Mouse (Mus musculus): Measurements from ENCODE around the gene Klhl26. TPM values are rescaled to one million over a fixed set of nuclear protein-coding genes. Genes with fewer than 3 reads are reported as not detected.

The Klhl26 gene
- polyA plus RNA-seq, 1 experiment from 2014 or later = 18.5 TPM

DNA sequence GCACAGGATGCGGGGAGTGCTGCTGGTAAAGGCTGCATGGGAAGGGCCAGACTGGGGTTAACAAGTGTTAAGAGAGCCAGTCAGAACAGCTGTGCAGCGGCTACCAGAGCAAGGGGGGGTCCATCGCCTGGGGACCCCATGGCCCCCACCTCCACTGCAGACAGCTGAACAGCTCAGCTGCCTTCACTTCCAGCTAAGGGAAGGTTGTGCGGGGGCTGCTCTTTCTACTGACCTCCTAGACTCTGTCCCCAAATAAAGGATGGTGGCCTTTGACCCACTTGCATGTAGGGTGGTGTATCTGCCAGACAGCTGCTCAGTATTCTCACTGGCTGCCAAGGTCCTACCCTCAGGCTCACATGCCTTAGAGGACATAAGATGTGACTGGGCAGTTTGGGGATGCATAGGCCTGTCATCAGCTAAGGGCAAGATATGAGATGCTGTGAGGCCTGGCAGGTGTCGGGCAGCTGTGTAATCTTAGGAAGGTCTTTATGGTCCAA is 9.5 kb downstream of the Klhl26 start:
- no peaks in the 10 kb centered on the region for H3K27me3 ChIP-seq
- H3K4me3 ChIP-seq = no peak overlapping the region; the same call in 1 of the 2 replicates
- 0 out of 2 replicates have a peak, but pooled peaks cover 4% of the 10 kb centered on the region for H3K4me1 ChIP-seq
- H3K9ac ChIP-seq (replicated peaks) = 0 out of 2 replicates have a peak overlapping the region, but pooled peaks have one; percentile 20
- WGBS = 78% methylated on average over 5 of the region's 5 CpGs
- H3K9me3 ChIP-seq = no peaks in the 10 kb centered on the region
- no peak for ATAC-seq (ENCODE audit: low FRiP score, low read depth)
- no peak overlapping the region for H3K4me2 ChIP-seq (replicated peaks)
- no peak overlapping the region for H3K27ac ChIP-seq (replicated peaks)
- no peaks in the 10 kb centered on the region for H3K36me3 ChIP-seq

DNA sequence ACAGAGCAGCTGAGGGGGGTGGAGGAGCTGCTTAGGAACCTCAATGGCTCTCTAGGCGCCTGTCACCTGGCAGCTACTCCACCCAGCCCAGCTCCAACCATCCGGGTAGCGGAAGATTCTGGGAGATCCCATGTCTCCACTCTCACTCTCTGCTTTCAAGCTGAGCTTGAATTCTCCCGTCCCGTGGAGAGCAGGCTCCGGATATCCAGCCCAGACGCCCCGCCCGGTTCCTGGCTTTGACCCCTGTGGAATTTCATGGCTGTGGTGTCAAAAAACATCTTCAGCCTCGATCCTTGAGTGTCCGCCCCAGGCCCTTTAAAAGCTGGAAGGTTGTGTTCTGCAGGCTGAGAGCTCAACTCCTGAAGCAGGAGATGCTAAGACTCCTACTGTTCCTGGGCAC is 10.0 kb downstream of the Klhl26 start:
- ATAC-seq (ENCODE audit: low FRiP score, low read depth) = no peak
- Histone ChIP-seq H3K9ac (replicated peaks) (no peak overlapping the region), H3K4me1 (0 out of 2 replicates have a peak, but pooled peaks cover 4% of the 10 kb centered on the region), H3K27ac (replicated peaks) (no peak overlapping the region), H3K4me3 (no peak overlapping the region), H3K9me3 (no peaks in the 10 kb centered on the region), H3K36me3 (no peaks in the 10 kb centered on the region), H3K4me2 (replicated peaks) (no peak overlapping the region), H3K27me3 (no peaks in the 10 kb centered on the region)
- 75% methylated on average over 11 of the region's 11 CpGs for WGBS

DNA sequence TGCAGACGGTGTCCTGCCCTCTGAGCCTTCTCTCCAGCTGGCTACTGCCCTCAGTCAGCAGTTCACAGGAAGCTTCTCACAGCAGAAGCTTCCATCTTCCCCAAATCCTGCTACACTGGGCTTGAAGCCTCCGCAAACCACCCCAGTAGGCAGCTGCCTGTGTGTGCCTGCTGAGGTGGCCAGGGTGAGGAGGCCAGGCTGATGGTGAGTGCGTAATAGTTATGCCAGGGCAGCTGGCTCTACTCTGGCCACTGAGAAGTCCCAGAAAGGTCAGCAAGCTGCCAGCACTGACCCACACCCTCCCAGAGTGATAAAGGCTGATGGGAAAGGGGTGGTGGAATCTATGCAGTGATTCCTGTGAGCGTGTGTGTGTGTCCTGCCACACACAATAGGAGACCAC is 10.5 kb downstream of the Klhl26 start:
- Histone ChIP-seq H3K9ac (replicated peaks) (no peak overlapping the region), H3K9me3 (no peaks in the 10 kb centered on the region), H3K27ac (replicated peaks) (no peak overlapping the region), H3K4me1 (0 out of 2 replicates have a peak, but pooled peaks cover 4% of the 10 kb centered on the region), H3K4me3 (no peak overlapping the region), H3K4me2 (replicated peaks) (no peak overlapping the region), H3K27me3 (no peaks in the 10 kb centered on the region), H3K36me3 (no peaks in the 10 kb centered on the region)
- WGBS = 84% methylated on average over 4 of the region's 4 CpGs
- no peak for ATAC-seq (ENCODE audit: low FRiP score, low read depth)

DNA sequence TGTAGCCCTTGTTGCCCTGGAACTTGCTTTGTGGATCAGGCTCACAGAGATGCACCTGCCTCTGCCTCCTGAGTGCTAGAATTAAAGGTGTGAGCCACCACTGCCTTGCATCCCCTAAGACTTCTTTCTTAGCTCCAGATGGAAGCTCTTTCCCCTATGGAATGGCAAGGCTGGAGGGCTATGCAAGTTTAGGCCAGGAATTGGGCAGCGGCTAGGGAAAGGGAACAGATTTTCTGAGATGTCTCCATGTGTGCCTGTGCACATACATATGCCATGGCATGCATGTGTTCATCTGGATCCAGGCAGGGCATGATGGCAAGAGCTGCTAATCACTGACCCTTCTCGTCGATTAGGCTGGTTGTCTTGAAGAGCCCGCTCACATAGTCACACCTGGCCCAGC is 11.1 kb downstream of the Klhl26 start:
- no peak overlapping the region for H3K27ac ChIP-seq (replicated peaks)
- no peak for ATAC-seq (ENCODE audit: low FRiP score, low read depth)
- H3K4me1 ChIP-seq = 0 out of 2 replicates have a peak, but pooled peaks cover 4% of the 10 kb centered on the region
- 93% methylated on average over 4 of the region's 4 CpGs for WGBS
- H3K4me3 ChIP-seq = no peak overlapping the region
- no peak overlapping the region for H3K4me2 ChIP-seq (replicated peaks)
- H3K27me3 ChIP-seq = no peaks in the 10 kb centered on the region
- H3K9ac ChIP-seq (replicated peaks) = no peak overlapping the region
- H3K9me3 ChIP-seq = no peaks in the 10 kb centered on the region
- no peaks in the 10 kb centered on the region for H3K36me3 ChIP-seq

DNA sequence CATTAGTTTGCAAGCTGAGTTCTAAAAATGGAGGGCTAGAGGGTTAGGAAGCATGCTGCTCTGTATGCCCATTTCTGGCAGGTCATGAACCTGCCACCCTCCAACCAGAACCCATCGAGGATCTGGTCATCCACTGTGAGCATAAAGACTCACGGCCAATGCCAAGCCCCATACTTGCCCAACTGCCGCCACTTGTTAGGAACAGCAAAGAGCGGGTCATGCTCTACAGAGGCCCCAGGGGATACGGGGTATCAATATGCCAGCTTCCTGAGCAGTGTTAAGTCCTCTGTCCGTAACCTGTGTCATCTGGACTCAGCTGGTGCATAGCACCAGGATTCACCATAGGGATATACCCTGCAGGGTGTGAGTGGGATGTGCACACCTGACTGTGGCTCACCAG is 12.6 kb downstream of the Klhl26 start:
- Histone ChIP-seq H3K27ac (replicated peaks) (no peak overlapping the region), H3K4me3 (no peak overlapping the region), H3K9ac (replicated peaks) (no peak overlapping the region), H3K36me3 (no peaks in the 10 kb centered on the region), H3K9me3 (0 out of 2 replicates have a peak, but pooled peaks cover 3% of the 10 kb centered on the region), H3K27me3 (no peaks in the 10 kb centered on the region), H3K4me1 (0 out of 2 replicates have a peak, but pooled peaks cover 4% of the 10 kb centered on the region), H3K4me2 (replicated peaks) (no peak overlapping the region)
- WGBS = 89% methylated on average over 6 of the region's 6 CpGs
- no peak for ATAC-seq (ENCODE audit: low FRiP score, low read depth)

DNA sequence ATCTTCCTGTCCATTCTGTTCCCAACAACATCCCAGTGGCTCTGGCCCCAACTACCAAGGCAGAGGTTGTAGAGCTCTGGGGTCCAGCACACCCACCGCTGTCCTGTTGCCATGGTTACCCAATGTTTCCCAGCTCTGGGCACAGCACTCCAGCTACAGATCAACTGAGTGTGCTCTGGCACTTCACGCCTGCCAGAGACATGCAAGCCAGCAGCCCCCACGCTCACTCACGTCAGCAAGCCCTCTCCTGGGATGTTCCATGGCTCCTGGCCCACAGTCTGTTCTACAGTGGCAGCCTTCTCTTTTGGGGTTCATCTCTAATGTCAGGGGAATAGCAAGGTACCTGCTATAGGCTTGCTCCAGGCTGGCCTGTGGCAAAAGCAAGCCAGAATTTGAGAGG is 13.5 kb downstream of the Klhl26 start:
- 74% methylated on average over 4 of the region's 4 CpGs for WGBS
- no peak overlapping the region for H3K9ac ChIP-seq (replicated peaks)
- H3K27ac ChIP-seq (replicated peaks) = no peak overlapping the region

DNA sequence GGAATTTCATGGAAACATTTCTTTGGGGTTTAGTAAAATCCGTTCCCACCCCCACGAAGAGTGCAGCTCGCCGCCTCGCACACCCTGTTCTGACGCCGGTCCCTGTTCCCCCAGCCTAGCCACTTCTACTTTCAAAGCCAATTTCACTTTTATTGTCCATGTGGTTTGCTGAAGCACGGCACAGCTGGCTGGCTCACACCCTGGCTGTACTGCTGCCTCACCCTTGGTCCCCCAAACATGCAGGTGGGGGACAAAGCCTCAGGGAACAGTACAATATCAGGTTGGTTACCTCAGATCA is 14.3 kb downstream of the Klhl26 start:
- 0 out of 2 replicates have a peak, but pooled peaks cover 3% of the 10 kb centered on the region for H3K9me3 ChIP-seq
- ATAC-seq (ENCODE audit: low FRiP score, low read depth) = no peak
- H3K36me3 ChIP-seq = no peaks in the 10 kb centered on the region
- no peak overlapping the region for H3K4me3 ChIP-seq
- WGBS = 95% methylated on average over 8 of the region's 8 CpGs
- no peak overlapping the region for H3K27ac ChIP-seq (replicated peaks)
- no peak overlapping the region for H3K9ac ChIP-seq (replicated peaks)
- 0 out of 2 replicates have a peak, but pooled peaks cover 3% of the 10 kb centered on the region for H3K4me1 ChIP-seq
- no peak overlapping the region for H3K4me2 ChIP-seq (replicated peaks)
- H3K27me3 ChIP-seq = no peaks in the 10 kb centered on the region

More for the DNA sequence above, 13.5 kb downstream of the Klhl26 start:
- ATAC-seq (ENCODE audit: low FRiP score, low read depth) = no peak
- Histone ChIP-seq H3K4me2 (replicated peaks) (no peak overlapping the region), H3K4me1 (0 out of 2 replicates have a peak, but pooled peaks cover 4% of the 10 kb centered on the region), H3K9me3 (0 out of 2 replicates have a peak, but pooled peaks cover 3% of the 10 kb centered on the region), H3K27me3 (no peaks in the 10 kb centered on the region), H3K4me3 (no peak overlapping the region), H3K36me3 (no peaks in the 10 kb centered on the region)

DNA sequence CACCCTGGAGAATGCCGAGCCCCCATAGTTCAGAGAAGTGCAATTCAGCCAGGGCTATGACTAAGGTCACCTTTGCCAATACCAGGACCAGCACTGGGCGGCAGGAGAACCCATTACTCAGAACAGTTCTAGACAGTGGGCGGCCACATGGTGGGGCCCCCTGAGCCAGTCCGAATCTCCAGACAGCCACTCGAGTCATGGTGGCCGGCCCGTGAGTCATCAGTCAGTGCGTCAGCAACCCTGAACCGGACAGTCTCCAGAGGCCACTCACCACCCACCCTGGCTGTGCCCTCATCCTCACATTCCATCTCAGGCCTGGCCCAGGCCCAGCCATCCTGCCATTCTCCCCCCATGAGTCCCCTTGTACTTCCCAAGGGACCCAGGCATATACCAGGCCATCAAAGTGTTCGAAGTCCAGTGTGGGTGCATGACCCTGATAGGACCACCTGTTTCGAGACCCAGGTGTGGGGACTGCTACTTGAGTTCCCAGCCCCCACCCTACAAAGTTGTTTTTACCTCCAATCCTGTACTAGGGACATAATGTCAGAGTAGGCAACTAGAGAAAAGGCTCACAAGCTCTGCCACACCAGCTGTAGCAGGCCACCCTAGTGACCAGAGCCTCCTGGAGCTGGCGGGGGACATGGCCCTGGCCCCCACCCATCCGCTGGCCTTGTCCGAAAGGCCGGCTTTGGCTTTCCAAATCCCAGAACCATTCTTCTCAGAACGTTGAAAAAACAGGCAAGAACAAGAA is 14.8 kb downstream of the Klhl26 start:
- Histone ChIP-seq H3K27ac (replicated peaks) (no peak overlapping the region), H3K9me3 (0 out of 2 replicates have a peak, but pooled peaks cover 3% of the 10 kb centered on the region), H3K4me2 (replicated peaks) (no peak overlapping the region), H3K27me3 (no peaks in the 10 kb centered on the region), H3K4me3 (no peak overlapping the region), H3K36me3 (no peaks in the 10 kb centered on the region), H3K4me1 (no peaks in the 10 kb centered on the region), H3K9ac (replicated peaks) (no peak overlapping the region)
- 92% methylated on average over 16 of the region's 16 CpGs for WGBS
- no peak for ATAC-seq (ENCODE audit: low FRiP score, low read depth)

DNA sequence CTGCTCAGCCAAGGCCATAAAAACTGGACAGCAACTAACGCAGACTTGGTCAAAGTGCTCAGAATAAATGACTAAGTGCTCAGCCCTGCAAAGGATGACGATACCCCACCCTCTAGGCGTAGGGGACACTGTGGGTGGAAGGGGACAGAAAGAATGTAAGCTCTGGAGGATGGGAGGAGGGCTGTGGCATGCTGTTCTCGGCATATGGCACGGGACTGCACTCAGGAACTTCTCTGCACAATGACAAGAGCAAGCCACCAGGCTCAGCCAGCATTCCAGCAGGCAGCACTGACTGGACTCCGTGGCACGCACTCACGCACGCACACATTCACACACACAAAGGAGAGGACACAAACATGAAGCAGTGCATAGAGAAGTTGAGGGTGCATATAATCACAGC is 16.2 kb downstream of the Klhl26 start:
- Histone ChIP-seq H3K36me3 (no peaks in the 10 kb centered on the region), H3K4me3 (no peak overlapping the region), H3K9ac (replicated peaks) (no peak overlapping the region), H3K9me3 (0 out of 2 replicates have a peak, but pooled peaks cover 3% of the 10 kb centered on the region), H3K4me1 (no peaks in the 10 kb centered on the region), H3K27ac (replicated peaks) (no peak overlapping the region), H3K27me3 (no peaks in the 10 kb centered on the region), H3K4me2 (replicated peaks) (no peak overlapping the region)
- 83% methylated on average over 9 of the region's 9 CpGs for WGBS
- ATAC-seq (ENCODE audit: low FRiP score, low read depth) = no peak

DNA sequence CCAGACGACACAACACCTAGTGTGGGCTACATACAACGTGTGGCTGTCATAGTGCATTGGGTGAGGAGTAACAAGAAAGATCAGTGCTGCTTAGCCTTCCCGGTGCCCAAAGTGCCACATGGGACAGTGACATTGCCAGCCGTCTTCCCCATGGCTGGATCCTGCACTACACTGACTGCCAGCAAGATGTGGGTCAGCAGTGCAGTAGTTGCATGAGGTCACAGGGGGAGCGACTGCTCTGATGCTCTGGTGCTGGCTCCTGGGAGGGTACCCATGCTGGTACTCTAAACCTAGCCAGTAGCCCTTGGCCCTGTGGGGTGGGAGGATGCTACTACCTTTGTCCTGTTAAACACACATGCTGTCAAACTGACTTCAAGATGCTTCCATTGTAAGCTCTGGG is 16.6 kb downstream of the Klhl26 start:
- ATAC-seq (ENCODE audit: low FRiP score, low read depth) = no peak
- H3K27me3 ChIP-seq = no peaks in the 10 kb centered on the region
- H3K4me3 ChIP-seq = no peak overlapping the region
- H3K27ac ChIP-seq (replicated peaks) = no peak overlapping the region
- H3K9ac ChIP-seq (replicated peaks) = no peak overlapping the region
- no peaks in the 10 kb centered on the region for H3K4me1 ChIP-seq
- H3K36me3 ChIP-seq = no peaks in the 10 kb centered on the region
- no peak overlapping the region for H3K4me2 ChIP-seq (replicated peaks)
- 0 out of 2 replicates have a peak, but pooled peaks cover 3% of the 10 kb centered on the region for H3K9me3 ChIP-seq
- 89% methylated on average over 5 of the region's 5 CpGs for WGBS

DNA sequence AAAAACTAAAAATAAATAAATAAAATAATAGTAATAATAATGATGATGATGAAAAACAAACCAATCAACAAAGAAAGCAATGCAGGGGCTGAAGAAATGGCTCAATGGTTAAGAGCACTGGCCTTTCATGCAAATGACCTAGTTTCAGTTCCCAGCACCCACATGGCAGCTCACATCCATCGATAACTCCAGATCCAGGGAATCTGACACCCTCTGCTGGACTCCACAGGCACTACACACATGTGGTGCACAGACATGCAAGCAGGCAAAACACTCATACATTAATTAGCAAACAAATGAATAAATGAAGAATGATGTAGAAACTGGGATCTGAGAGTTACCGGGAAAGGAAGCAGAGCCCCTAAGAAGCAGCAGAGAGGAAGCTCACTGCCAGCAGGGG is 17.1 kb downstream of the Klhl26 start:
- no peaks in the 10 kb centered on the region for H3K36me3 ChIP-seq
- H3K27me3 ChIP-seq = no peaks in the 10 kb centered on the region
- H3K4me3 ChIP-seq = no peak overlapping the region
- H3K4me2 ChIP-seq (replicated peaks) = no peak overlapping the region
- 0 out of 2 replicates have a peak, but pooled peaks cover 3% of the 10 kb centered on the region for H3K9me3 ChIP-seq
- WGBS = 94% methylated on average over 2 of the region's 2 CpGs
- no peak overlapping the region for H3K27ac ChIP-seq (replicated peaks)
- no peak for ATAC-seq (ENCODE audit: low FRiP score, low read depth)
- H3K9ac ChIP-seq (replicated peaks) = no peak overlapping the region
- H3K4me1 ChIP-seq = no peaks in the 10 kb centered on the region

DNA sequence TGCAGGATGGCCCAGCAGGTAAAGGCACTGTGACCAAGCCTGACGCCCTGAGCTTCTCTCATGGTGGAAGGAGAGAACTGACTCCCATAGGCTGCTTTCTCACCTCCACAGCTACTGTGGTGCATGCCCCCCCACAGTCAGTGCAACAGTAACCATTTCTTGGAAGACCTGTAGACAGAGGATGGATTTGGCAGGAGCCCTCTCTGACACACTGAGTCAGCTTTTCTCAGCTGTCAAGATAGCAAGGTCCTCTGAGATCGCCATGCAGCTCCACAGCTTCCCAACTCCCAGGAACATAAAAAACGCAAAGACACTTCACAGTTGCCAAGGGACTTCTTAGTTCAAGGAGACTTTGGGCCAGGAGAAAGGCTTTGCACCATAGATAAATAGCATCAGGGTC is 18.3 kb downstream of the Klhl26 start:
- Histone ChIP-seq H3K4me3 (no peak overlapping the region), H3K36me3 (no peaks in the 10 kb centered on the region), H3K4me2 (replicated peaks) (no peak overlapping the region), H3K9ac (replicated peaks) (no peak overlapping the region), H3K27me3 (no peaks in the 10 kb centered on the region), H3K27ac (replicated peaks) (no peak overlapping the region), H3K9me3 (0 out of 2 replicates have a peak, but pooled peaks cover 3% of the 10 kb centered on the region), H3K4me1 (no peaks in the 10 kb centered on the region)
- no peak for ATAC-seq (ENCODE audit: low FRiP score, low read depth)
- WGBS = 90% methylated on average over 3 of the region's 3 CpGs

All from midbrain, embryonic 12.5 days (tissue).